Mouse (Mus musculus) CD4-positive, CD25-positive, alpha-beta regulatory T cell, adult 2 months (primary cell): ENCODE results near the gene Plekha6.
A peak's percentile ranks its signal among the peaks of the same experiment; 100 is the strongest.

Experiments used
- DNase-seq: peaks from one replicate; pipeline ENCODE4 v3.0.0-alpha.2; 2012; ENCODE audit warnings: low read depth, low spot score

Gene Plekha6

DNA sequence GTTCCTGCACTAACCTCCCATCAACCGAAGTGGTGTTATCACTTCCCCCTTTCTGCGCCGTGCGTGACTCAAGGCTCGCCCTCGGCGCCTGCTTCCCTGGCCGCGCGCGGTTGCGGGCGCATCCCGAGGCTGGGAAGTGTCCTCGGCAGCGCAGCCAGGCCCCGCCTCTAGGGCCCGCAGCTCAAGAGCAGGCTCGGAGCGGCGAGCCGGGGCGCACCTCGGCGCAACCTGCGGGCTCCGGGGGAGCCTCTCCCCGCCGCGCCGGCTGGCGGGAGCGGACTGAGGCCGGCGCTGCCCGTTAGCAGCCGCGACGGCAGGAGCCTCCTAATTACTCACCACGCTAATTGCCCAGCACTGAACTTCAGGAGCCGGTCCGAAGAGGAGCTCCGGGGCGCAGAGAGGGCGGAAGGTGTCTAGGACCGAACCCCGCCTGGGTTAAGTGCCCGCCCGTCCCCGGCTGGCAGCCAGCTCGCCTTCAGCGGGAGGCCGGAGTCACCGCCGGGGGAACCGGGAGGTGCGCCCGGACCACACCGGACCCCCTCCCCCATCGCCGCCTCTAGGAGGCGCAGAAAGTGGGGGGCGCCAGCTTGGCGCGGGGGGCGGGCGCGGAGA lies at the start of gene Plekha6:
Plekha6 (plus strand) TSS at position 391 of the 612 bp plus-strand sequence.
- DNase-seq, result peak; percentile 46

DNA sequence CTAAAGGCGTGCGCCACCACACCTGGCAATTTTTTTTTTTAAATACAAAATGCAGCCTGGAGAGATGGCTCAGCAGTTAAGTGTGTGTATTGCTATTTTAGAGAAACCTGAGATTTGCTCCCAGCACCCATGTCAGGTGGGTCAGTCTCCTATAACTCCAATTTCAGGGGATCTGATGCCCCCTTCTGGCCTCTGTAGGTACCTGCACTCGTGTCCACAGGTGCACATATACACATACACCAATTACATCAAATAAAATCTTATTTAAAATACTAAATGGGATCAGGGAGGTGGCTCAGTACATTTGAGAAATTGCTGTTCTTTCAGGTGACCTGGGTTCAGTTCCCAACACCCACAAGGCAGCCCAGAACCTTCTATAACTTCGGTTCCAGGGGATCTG lies 47.9 kb upstream of the Plekha6 start:
- DNase-seq, result no peak

DNA sequence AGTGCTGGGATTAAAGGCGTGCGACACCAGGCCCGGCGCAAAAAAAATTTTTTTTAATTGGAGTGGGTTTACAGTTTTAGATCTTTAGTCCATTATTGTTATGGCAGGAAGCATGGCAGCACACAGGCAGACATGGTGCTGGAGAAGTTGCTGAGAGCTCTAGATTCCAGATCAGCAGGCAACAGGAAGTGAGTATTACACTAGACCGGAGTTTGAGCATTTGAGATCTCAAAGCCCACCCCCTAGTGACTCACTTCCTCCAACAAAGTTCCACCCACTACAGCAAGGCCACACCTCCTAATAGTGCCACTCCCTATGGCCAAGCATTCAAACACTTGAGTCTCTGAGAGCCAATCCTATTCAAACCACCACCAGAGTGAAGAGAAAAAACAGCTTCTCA lies 45.9 kb upstream of the Plekha6 start:
- DNase-seq, result no peak

DNA sequence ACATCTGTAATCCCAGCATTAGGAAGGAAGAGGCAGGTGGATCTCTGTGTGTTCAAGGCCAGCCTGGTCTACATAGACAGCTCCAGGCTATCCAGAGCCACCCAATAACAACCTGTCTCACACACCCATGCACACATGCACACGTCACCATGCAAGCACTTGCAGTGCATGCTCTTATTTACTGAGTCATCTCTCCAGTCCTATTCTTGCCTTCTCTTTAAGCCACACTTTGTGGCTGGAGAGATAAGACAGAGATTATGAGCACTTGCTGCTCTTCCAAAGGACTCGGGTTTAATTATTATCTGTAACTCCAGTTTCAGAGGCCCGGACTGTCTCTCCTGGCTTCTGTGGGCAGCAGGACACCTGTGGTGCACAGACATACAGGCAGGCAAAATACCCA lies 45.2 kb upstream of the Plekha6 start:
- DNase-seq, result no peak

DNA sequence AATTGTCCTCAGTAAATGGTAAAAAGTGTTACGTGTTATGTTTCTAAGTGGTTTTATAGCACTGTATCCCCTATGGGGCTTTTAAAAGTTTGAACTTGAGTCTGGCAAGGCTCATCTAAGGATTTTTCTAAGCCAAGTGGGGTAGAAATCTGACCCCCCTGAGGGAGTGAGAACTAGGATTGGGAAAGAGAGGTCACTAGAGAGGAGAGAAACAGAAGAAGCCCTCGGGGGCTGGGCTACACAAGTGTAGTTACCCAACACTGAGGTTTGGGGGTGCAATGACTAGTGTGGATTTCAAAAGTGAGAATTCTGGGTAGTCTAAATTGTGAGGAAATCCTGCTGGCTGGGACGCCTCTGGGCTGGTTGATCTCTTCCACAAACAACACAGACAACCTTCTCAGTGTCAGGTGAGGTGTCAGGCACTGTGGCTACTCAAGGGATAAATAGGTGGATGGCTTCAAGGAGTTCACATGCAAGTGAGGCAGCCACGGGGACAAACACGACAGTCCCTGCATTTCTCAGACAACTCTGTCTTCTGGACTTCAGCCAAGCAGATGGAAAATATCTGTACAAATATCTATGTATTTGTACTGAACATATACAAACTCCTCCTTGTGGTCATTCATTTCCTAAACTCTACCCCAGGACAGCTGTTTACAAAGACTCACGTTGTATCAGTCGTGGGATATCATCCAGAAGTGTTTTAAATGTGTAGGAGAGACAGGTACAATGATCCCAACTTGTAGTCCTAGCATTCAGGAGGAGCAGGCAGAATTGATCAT lies 43.9 kb upstream of the Plekha6 start:
- no peak for DNase-seq

DNA sequence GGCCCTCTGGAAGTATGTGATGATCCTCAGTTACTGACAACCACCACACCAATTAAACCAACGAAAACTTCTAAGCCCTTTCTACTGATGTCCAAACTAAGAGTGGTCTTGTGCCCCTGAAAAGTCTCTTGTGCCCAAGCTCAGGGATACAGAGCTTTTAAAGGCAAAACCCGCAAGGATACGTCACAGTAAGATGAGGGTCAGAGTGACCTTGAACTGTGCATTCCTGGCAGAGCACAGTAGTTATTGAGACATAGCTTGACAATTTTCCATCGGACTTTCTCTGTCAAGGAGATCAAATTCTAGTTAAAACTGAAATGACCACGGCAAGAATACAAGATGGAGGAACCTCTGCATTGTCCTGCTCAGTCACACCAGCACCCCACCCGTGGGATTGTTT lies 42.8 kb upstream of the Plekha6 start:
- DNase-seq, result no peak

DNA sequence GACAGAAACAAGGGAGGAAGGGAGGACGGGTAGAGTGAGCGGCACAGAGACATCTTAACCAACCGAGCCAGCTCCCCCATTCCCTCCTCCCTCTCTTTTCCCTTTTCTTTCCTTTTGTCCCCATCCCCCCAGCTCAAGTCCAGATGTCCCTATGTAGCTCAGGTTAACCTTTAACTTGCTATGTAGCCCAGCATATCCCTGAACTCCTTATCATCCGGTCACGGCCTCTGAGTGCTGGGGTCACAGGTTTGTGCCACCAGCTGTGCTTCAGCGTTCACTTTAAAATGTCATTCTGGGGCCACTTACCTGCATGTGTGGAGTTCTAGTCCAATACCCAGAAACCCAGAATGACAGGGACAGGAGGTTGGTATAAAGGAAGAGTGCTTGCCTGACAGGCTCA lies 39.9 kb upstream of the Plekha6 start:
- DNase-seq, result no peak

DNA sequence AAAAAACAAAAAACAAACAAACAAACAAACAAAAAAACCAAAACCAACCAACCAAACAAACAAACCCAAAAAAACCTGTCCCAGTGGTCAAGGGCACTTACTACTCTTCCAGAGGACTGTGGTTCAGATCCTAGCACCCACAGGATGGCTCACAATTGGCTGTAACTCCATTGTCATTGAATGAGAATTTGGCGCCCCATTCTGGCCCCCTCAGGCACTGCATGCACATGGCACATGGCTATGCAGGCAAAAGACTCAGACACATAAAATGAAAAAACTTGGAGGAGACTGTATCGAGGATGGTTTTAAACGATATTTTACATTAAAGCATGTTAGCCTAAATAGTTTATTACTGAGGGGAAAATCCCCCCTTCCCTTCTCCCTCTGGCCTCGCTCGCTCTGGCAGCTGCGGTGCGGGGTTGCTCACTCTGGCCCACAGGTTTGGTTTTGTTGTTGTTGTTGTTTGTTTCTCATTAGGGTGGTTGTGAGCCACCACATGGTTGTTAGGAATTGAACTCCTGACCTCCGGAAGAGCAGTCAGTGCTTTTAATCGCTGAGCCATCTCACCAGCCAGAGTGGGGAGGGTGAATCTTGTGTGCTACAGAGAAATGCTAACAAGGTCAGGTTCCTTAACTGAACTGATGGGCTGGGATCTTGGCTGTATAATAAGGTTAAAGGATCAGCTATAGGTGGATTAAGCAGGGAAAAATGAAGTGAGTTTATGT lies 38.2 kb upstream of the Plekha6 start:
- DNase-seq, result no peak

DNA sequence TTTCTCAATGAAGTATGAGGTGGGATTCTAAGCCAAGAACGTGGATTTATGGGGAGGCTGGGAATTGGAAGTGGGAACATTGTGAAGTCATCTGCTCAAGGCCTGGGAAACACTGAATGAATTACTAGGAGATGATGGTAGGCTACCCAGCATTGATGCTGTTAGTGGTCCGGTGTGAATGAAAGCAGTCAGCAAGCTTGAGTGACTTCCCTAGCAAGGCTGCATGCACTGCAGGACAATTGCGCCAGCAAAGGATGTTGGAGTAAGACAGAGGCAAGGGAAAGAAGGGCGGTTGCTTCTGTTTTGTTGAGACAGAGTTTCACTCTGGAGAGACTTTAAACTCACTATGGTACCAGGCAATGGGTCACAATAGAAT lies 37.7 kb upstream of the Plekha6 start:
- DNase-seq, result no peak

DNA sequence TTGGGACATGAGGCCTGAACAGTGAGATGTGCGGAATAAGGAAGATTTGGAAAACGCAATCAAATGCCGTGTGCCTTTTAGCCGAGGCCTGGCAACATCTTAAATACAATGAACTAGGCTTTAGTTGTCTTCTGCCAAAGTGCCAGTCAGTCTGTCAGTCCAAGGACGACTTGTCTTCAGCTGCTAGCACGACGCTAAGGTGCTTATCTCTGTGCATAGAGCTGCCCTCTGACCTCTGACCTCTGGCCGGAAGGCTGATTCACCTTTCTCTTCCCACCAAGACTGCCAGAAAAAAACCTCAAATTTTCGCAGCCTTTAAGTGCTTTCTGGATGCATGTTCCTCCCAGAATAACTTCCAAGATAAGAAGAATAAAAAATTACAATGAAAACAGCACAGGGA lies 36.7 kb upstream of the Plekha6 start:
- no peak for DNase-seq

DNA sequence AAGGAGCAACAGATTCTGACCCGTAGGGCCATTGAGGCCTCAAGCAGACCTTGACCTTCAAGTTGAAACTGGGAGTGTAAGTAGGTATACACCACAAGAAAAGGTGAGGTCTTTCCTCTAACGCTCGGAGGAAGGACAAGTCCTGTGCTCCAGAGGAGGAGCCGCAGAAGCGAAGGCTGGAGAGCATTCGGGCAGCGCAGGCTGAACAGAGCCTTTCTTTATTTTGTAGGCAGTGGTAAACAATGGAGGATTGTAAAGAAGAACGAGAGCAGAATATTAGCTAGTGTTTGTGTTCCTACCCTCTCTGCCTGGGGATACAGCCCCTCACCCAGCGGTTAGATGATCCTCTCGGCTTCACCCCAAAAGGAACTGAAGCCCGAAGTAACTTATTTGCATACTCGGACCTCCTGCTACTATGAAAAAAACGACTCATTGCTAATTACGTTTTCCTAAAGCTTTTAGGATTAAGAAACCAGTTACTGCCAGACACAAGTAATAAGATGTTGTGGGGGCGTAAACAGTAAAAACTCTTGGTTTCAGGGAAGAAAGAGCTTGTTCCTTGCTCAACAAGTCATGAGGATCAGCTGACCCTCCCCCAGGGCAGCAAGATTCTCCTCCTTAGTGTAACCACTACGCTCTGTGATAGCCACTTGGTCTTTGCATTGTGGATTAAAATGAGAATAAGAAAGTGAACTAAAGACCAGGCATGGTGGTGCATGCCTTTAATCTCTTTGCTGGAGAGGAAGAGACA lies 34.4 kb upstream of the Plekha6 start:
- DNase-seq, result no peak

DNA sequence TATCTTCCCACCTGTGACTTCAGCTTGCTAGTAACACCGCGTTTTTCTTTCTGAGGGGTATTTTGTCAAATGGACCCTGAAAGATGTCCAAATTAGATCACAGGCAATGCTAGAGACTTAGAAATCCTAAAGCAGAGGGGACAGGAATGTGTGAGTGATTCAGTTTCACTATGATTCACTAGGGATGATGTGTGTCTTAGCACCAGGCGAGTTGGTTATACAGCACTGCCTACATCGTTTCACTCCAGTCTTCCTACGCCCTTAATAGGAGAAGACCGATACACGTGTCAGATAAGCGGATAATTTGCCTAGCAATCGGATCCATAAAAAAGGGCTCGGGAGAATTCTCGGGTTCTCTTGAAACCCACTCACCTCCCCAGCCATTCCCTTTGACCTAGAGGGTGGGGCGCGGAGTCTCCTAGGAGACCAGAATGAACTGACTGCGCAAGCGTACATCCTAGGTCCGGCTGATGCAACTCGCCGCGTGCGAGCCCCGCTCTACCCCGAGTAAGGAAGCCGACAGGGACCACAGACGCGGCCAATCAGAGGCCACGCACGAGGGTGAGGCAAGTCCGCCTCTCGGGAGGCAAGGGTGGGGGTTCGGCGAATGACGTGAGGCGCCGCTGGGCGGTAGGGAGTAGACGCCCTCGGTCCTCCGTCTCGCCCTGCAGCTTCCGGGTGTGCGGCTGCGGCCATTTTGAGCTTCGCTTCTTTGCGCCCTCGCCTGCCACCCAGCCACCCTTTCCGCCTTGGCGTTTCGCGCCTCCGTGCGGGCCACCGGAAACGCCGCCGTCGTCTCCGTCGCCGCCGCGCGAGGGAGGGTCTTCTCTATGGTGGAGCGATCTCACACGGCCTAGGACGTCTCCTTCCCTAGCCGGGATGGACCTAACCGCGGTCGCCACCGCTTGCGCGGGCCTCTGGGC lies 33.1 kb upstream of the Plekha6 start, which contains the start of gene Ppp1r15b:
Ppp1r15b (plus strand) TSS at position 506 of the 923 bp plus-strand sequence.
- peak; percentile 99 for DNase-seq

DNA sequence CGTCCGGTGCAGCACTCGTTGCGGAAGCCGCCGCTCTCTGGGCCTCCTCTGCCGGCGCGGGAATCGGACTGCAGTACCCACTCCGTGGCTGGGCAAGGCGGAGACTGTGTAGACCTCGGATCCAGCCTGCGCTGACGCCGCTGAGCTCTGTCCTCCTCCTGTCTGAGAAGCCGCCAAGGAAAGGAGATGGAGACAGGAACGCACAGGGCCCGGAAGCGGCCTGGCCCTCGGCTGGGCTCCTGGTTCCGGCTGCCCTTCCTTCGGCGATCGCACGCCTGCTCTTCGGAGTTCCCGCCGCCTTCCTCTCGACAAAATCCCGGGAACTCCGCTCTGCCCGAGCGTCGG lies 32.5 kb upstream of the Plekha6 start:
- DNase-seq, result no peak

DNA sequence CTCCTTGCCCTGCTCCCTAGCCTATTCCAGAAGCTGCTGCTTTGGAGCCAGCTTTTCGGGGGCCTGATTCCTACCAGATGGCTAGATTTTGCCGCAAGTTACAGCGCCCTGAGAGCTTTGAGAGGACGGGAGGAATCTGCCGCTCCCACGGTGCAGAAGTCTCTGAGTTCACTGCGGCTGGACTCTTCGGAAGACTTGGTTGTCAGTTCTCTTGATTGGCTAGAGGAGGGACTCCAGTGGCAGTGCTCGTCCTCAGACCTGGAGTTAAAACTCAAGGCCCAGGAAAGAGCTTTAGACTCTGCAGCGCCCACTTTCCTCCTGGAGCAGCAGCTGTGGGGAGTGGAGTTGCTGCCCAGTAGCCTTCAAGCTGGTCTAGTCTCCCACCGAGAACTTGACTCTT lies 32.1 kb upstream of the Plekha6 start:
- DNase-seq, result no peak

DNA sequence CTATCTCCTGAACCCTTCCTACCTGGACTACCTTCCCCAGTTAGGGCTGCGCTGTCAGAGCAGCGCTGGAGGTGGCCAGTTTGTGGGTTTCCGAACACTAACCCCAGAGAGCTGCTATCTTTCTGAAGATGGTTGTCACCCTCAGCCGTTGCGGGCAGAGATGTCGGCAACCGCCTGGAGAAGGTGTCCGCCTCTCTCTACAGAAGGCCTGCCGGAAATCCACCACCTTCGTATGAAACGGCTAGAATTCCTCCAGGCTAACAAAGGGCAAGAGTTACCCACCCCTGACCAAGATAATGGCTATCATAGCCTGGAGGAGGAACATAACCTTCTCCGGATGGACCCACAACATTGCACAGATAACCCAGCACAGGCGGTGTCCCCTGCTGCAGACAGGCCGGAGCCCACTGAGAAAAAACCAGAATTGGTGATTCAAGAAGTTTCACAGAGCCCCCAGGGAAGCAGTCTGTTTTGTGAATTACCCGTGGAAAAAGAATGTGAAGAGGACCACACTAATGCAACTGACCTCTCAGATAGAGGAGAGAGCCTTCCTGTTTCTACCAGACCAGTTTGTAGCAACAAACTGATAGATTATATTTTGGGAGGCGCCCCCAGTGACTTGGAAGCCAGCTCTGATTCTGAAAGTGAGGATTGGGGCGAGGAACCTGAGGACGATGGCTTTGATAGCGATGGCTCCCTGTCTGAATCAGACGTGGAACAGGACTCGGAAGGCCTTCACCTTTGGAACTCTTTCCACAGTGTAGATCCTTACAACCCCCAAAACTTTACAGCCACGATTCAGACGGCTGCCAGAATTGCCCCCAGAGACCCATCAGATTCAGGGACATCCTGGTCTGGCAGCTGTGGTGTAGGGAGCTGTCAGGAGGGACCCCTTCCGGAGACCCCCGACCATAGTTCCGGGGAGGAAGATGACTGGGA lies 31.4 kb upstream of the Plekha6 start:
- DNase-seq, result peak; percentile 47

DNA sequence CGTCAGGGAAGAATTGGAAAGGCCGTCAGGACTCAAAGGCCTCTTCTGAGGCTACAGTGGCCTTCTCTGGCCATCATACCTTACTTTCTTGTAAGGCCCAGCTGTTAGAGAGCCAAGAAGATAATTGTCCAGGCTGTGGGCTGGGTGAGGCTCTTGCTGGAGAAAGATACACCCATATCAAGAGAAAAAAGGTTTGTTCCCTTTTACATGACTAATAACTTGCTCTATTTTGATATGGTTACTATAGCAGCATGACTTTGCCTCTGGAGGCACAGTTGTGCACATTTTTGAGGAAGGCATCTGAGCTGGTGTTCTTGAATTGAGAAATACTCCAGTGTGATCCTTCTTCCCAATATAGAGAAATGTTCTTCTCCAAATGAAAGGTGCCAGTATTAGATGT lies 30.6 kb upstream of the Plekha6 start:
- DNase-seq, result peak; percentile 23

DNA sequence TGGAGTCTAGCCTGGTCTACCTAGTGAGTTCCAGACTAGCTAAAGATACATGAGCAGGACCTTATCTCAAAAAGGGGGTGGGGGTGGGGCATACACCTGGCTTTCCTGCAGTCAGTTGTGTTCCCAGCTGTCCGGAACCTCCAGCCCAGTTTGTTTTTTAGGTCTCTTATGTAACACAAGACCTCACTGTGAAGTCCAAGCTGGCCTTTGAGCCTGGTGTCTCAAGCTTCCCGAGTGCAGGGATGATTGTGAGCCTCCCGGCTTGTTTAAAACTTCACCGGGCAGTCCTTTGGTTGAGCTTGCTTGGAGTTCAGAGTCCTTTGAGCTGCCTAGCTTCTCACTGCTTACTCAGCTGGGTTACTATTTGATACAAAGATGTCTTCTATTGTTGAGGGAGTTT lies 29.9 kb upstream of the Plekha6 start:
- peak; percentile 23 for DNase-seq

DNA sequence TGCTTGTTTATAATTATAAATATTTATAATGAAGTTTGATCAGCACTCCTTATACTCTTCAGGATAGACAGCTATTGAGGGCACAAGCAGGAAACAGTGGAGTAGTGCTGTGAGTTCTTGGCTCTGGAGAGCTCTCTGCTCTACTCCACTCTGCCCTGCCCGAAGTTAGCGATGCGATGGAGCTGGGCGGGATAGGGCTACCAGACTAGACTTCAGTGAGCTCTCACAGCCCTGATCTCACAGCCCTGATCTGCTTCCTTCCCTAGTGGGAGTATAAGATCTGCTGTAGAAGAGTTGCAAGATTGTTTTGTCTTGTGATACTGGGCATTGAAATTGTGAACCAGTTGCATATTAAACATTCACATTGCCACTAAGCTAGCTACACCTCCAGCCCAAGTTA lies 29.1 kb upstream of the Plekha6 start:
- peak; percentile 30 for DNase-seq

DNA sequence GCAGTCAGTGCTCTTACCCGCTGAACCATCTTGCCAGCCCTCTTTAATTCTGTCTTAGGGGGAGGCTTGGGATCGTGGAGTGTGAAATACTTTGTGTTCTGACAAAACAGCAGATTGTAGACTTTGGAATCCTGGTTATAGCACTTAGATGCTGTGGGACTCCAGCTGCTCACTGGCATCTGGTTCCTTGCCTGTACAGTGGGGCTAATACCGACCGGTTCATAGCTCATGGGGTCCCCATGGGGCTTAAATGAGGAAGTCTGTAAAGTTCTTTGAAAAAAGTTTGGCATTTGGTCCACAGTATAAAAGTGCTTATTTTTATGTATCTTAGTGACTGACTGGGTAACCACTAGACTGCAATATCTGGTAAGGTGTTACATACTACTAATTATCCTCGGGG lies 28.2 kb upstream of the Plekha6 start:
- no peak for DNase-seq

DNA sequence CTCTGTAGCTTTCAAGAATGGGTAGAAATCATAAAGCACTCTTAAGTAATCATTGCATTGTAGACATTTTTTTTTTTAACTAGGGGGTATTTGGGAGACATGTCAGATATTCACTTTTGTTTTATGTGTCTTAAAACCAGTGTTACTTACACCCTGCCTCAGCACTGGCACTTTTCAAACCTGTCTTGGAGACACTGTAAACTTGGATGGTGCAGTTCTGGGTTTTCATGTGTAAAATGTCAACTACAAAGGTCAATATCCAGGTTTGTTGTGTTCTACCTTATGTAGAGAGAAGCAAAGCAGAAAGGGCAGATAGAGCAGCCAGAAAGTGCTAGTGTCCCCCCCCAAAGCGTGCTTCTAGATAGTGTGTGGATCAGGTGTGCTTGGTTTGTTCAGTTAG lies 25.6 kb upstream of the Plekha6 start:
- DNase-seq, result no peak
